Mouse (Mus musculus): ENCODE data around the gene Gm21750.
A peak's percentile ranks its signal among the peaks of the same experiment; 100 is the strongest.
"Not testable (repeated sequence)": the region's sequence is repeated elsewhere in the genome, so short reads cannot be mapped to it uniquely, and the experiment has no call there.

The Gm21750 gene

DNA sequence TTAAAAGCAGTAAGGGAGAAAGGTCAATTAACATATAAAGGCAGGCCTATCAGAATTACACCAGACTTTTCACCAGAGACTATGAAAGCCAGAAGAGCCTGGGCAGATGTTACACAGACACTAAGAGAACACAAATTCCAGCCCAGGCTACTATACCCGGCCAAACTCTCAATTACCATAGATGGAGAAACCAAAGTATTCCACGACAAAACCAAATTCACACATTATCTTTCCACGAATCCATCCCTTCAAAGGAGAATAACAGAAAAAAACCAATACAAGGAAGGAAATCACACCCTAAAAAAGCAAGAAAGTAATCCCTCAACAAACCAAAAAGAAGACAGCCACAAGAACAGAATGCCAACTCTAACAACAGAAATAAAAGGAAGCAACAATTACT is at the start of gene Gm21750:
Gene Gm21750 (plus strand): TSS at position 301 of the 400 bp plus-strand sequence.
- not testable (repeated sequence) for DNase-seq (ENCODE audit: low read depth, low spot score)

DNA sequence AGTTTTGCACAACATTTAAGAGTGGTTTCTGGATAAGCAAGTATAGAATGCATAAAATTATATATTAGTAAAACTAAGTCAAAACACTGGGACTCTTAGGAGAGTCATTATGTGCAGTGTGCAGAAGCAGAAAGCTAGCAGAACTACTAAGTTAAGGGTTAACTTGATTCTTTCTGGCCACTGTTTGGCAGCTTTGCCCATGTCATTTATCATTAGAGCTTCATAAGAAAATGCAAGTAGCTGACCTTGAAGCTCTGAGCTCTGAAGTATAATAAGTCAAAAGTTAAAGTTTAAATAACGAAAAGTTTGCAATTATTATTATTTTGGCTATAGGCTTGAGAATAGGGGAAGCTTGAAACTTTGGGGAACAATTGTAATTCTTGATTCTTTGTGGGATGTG is 46.1 kb upstream of the Gm21750 start:
- DNase-seq (ENCODE audit: low read depth, low spot score): not testable (repeated sequence)

DNA sequence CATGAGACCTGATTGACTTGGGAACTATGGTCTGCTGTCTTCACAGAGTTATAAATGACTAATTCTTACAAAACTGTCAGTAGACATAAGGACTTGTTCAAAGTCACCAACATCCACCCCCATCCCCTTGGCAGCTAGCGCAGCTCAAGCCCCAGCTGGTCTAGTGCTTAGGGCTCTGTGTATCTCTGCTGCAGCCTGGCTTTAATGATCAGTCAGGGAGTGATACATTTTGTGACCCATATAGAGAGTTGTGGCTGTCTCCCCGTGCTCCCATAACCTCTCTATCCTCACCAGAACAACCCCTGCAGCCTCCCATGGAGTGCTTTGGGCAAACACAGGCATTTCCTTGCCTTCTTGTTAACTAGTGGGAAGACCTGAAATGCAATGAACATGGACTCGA is 40.1 kb upstream of the Gm21750 start:
- no peak for DNase-seq (ENCODE audit: low read depth, low spot score)

DNA sequence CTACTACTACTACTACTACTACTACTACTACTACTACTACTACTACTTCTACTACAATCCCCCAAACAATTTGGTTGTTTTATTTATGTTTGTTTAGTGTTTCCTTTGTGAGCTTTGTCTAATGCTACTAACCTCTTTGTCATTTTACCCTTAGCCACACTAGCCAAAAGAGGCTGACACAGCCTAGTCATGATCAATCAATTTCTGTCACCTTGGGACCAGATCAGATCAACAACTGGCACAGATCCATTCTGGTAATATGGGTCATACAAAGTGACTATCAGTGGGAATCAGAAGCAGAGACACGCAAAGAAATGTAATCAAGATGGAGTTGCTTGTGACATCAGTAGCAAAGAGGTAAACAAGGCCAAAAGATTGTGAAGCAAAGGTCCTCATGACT is 38.0 kb upstream of the Gm21750 start:
- DNase-seq (ENCODE audit: low read depth, low spot score): no peak

DNA sequence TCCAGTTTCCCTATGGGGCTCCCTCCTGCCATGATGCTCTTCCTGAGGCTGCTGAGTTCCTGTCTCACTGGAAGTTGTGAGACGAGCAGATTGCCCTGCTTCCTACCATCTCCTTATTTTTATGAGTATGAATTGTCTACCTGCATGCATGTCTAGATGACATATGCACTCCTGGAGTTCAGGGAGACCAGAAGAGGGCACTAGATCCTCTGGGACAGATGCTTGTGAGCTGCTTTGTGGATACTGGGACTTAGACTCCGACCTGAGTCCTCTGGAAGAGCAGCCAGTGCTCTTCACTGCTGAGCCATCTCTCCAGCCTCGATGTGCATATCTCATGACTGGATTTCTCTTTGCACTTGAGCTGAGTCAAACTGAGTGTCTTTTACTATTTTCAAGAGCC is 35.6 kb upstream of the Gm21750 start:
- no peak for DNase-seq (ENCODE audit: low read depth, low spot score)

DNA sequence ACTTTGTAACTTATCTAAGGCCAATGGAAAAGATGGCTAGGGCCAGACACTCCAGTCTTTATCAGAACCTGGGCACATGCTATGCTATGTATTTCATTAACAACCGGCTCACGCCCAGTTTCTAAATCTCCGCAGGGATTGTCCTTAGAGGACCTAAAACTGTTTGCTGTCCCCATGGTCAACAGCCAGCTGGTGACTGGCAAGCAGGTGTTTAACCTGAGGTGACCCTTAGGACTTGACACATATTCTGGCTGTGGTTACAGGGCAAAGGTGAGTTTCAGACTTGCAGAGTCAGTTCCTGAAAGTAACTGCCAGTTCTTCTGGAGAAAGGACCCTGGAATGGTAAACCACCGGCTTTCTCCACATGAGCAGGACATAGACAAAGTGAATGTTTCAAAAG is 29.5 kb upstream of the Gm21750 start:
- no peak for DNase-seq (ENCODE audit: low read depth, low spot score)

DNA sequence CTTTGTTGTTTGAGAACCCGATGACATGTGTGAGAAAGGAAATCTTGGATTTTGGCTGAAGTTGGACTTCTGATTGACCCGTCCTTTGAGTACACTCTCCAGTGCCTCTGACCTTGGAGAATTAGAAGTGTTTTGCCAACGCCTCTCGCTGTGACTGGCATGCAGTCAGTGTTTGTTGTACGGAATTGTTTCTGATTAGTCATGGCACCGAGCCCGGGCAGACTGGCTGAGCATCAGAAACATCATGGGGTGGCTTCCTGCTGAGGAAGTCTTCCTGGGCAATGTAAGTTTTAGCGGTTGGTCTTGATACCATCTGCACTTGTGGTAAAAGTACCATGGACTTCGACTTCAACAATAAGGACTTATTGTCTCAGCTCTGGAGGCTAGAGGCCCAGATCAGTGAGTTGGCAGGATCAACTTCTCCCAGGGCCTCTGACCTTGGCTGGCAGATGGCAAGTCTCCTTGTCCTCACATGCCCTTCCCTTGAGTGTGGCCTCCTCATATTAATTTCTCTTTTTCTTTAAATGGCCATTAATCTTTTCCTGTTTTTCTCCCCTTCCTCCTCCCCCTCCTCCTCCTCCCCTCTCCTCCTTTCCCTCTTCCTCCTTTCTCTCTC is 28.3 kb upstream of the Gm21750 start:
- DNase-seq (ENCODE audit: low read depth, low spot score): no peak

DNA sequence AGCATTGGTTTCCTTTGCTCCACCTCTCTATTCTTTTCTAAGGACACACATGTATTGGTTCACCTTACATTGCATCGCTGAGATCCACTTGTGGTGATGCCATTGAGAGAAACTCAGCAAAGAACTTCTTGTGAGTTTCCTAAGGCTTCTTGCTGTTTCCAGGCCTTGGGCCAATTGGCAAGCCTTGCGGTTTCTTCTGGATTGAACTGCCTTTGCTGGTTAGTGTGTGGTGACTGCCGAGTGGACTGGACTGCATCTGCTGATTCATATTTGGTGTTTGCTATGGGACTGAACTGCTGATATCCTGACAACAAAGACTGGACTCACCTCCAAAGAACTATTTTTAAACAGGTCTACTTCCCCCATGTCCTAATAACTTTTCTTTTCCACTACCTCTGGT is 26.7 kb upstream of the Gm21750 start:
- DNase-seq (ENCODE audit: low read depth, low spot score): no peak

DNA sequence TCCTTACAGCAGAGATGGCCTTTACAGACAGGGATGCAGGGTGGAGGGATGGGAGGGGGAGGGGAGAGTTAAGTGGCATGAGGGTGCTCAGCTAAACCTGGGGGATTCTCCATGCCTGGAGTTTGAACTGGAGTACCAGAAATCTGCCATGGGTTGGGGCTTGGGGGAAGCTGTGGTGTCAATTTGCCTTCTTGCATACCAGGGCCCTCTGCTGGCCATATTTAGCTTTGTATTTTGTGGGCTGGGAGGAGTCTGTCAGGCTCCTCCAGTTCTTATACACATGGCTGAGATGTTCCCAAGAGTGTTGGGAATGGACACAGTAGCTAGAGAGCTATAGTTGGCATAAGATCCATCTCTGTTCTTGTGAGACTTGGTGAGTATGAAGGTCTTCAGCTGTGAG is 23.6 kb upstream of the Gm21750 start:
- DNase-seq (ENCODE audit: low read depth, low spot score): peak; percentile 30

DNA sequence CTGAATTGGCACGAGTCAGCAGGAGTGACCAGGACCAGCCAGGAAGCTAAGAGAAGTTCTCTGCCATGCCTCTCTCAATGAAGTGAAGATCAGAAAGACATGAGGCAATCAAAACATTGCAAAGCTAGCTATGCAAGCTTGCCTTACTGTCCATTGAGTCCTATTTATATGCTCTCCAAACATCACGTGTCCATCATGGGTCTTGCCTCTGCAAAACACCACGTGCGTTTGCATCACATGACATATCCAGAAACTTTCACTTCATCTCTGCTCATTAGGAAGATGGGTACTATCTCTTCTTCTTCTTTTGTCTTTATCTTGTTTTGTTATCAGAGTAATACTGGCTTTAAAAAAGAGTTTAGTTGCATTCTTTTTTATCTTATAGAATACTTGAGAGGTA is 10.8 kb upstream of the Gm21750 start:
- DNase-seq (ENCODE audit: low read depth, low spot score): no peak

DNA sequence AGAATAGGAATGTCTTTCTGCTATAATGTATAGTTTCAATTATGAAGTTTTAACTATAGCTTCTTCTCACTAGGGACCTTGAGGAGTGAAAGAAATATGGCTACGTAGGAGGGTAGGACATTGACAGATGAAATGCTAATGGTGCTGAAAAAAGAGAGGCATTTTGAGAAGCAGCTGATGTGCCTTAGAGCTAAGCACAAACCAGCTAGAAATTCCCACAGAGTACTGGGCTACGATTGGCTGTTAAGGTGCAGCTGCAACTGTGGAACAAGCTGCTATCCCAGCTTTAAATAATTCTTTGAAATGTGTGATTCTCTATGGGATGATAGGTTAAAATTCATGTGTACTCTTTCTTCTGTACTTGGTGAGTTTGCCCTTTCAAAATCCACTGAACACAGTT is 9.1 kb downstream of the Gm21750 start:
- DNase-seq (ENCODE audit: low read depth, low spot score): no peak

DNA sequence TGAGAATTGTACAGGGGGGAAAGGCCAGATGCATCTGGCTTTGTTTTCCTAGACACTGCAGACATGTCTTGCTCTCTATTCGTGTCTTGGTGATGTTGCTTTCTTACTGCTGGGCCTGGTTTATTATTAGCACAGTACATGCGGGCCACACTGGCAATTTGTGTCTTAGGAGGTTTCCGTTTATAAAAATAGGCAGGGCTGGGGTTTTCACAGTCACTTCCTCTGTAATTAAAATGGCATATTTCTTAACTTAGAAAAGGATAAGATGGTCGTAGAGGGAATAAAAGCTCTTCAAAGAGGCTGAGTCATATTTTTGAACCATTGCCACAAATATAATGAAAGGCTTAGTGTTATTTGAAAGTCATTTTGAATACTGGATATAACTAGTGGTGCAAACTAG is 26.7 kb downstream of the Gm21750 start:
- no peak for DNase-seq (ENCODE audit: low read depth, low spot score)

DNA sequence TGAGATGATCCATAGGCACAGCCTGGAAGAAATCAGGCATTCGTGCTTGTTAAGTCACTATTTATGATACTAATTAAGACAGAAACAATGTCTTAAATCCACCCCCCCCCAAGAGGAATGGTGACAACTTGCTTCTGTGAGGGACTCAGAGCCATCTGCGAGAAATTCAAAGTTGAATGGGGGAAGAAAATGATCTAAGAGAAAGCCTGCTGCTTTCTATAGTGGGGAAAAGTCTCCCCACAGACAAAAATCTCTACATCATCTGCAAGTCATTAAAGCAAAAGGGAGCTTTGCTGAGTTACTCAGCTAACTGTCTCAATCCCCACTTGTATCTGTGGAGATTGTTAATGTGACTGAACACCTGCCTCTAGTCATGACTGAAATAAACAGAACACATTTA is 27.4 kb downstream of the Gm21750 start:
- no peak for DNase-seq (ENCODE audit: low read depth, low spot score)

DNA sequence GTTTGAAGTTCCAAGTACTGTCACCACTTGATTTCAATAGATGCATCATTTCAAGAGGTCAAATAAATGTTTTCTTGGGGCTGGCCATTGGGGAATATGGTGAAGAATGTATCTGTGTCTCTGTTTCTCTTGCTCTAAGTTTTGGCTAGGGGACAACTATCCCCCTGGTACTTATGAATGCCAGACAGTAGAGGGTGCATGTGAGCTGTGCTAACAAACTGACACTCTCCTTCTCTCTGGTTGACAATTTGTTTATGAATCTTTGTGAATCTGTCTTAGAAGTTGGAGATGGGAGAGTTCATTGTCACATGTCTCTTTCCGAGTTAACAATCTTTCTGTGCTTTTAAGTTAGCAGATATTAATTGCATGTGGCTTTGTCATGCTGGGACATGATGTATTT is 39.2 kb downstream of the Gm21750 start:
- no peak for DNase-seq (ENCODE audit: low read depth, low spot score)

DNA sequence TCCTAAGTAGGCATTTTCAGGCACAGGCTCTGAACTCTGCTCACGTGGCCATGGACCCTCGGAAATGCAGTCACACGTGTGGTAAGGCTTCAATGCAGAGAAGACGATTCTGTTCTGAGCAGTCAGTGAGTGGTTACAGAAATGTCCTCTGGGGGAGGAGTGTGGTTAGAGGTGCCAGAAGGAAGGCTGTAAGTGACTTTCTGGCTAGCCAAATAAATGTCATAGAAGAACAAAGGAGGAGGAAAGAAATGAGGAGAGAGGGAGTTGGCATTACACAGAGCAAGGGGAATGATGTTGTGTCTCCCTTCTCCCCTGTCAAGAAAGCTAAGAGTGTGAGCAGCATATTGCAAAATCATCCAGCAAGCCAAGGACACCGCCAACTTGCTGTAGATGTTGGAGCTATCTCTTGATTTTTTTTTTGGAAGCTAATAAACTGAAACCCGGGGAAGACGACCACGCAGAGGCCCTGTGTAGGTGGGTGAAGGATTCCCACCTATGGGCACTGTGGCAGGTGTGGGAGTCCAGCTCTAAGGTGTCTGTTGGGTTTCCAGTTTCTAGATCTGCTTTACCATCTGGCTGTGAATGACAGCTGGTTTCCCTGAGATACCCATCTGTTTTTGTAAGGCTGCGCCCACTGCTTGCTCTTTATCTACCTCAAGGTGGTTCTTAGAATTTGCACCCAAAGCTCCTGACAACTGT is 48.5 kb downstream of the Gm21750 start:
- no peak for DNase-seq (ENCODE audit: low read depth, low spot score)

Data from CD4-positive helper T cell, adult 2 months (primary cell).